Comparison of ENCODE assay signal across 9 mouse cellular contexts in genomic region chr4:41707011-41707535, GRCm38 (mm10). TPM values are rescaled to one million over a fixed set of nuclear protein-coding genes. Genes with fewer than 3 reads are reported as not detected.
DNase-seq lines count a peak whose midpoint lies in the region; ATAC-seq and TF ChIP-seq lines count a peak whose summit lies in the region.
"Had no signal": no experiment of that assay in that cellular context is flagged by ENCODE, and none has a peak within 500 bp of the region (broad histone marks: within the 10 kb centered on the region; RNA-seq: fewer than 3 reads in every experiment).

No protein-coding gene starts in this region.

- no peaks in the 10 kb centered on the region for H3K27me3 ChIP-seq in hindbrain, embryonic 16.5 days (replicated peaks; ENCODE audit: control insufficient read depth, insufficient read depth, low read length)
- no peaks in the 10 kb centered on the region; the same call in 1 of the 2 replicates for H3K27me3 ChIP-seq in small intestine, adult 2 months (ENCODE audit: control insufficient read depth, insufficient read depth, low read length)

- peak; percentile 72 for ATAC-seq in frontal cortex, adult (ENCODE audit: low TSS enrichment)
- peak; percentile 74 for ATAC-seq in hindbrain, embryonic 16.5 days
- ATAC-seq in megakaryocyte-erythroid progenitor cell, adult 5-6 weeks (replicated peaks; ENCODE audit: low FRiP score, low TSS enrichment, poor library complexity, severe bottlenecking), result peak; percentile 92

- H3K9me3 ChIP-seq in hindbrain, embryonic 16.5 days (ENCODE audit: control insufficient read depth, low read length), result no peaks in the 10 kb centered on the region

- 0 out of 2 replicates have a peak overlapping the region, but pooled peaks have one; percentile 42 for H3K27ac ChIP-seq in hindbrain, embryonic 16.5 days (ENCODE audit: low read depth, low read length)
- H3K27ac ChIP-seq in small intestine, adult 2 months (ENCODE audit: insufficient read depth, low read depth, low read length), result no peak overlapping the region

- H3K4me2 ChIP-seq in hindbrain, embryonic 16.5 days (ENCODE audit: low read length), result peak overlapping the region; percentile 18

- no peak for TF ChIP-seq POLR2A in small intestine, adult 2 months (IDR thresholded peaks at IDR 0.05; ENCODE audit: low read depth, low read length)

- TF ChIP-seq CTCF in small intestine, adult 2 months (IDR thresholded peaks at IDR 0.05; ENCODE audit: extremely low read depth, insufficient read length, insufficient replicate concordance, low read depth, low read length), result peak; percentile 52

- WGBS in hindbrain, embryonic 16.5 days, result 1% methylated on average over 13 of the region's 13 CpGs
- WGBS in small intestine, adult 2 months, result 7% methylated on average over 13 of the region's 13 CpGs

- peak overlapping the region; percentile 29; the same call in 1 of the 2 replicates for H3K9ac ChIP-seq in hindbrain, embryonic 16.5 days (ENCODE audit: low read depth, low read length)

- no peak overlapping the region for H3K4me3 ChIP-seq in hindbrain, embryonic 16.5 days (ENCODE audit: low read length)
- no peak overlapping the region for H3K4me3 ChIP-seq in small intestine, adult 2 months (ENCODE audit: low read depth, low read length)

- peak; percentile 60 for DNase-seq in ovary, postnatal 36 days (ENCODE audit: low spot score)
- no peak for DNase-seq in ovary, postnatal 10 days (ENCODE audit: low spot score)
- peak; percentile 86 for DNase-seq in cerebellum, adult 9-10 months
- DNase-seq in left cerebral cortex, postnatal 14 days (ENCODE audit: low spot score in 2 of 2), result peak; percentile 77 to 95

- intact Hi-C loops in left cerebral cortex, postnatal 14 days (cut with DNase I), result loop anchor here (5.0 kb wide), 1 partner anchor 90 kb away; no protein-coding TSS in a partner anchor

- H3K4me1 ChIP-seq in hindbrain, embryonic 16.5 days (ENCODE audit: control insufficient read depth, insufficient read depth, low read depth, low read length), result peaks cover 32% of the 10 kb centered on the region
- peaks cover under 1% of the 10 kb centered on the region; the same call in 1 of the 2 replicates for H3K4me1 ChIP-seq in small intestine, adult 2 months (ENCODE audit: control insufficient read depth, insufficient read depth, insufficient read length, low read length)

- no peaks in the 10 kb centered on the region; the same call in 1 of the 2 replicates for H3K36me3 ChIP-seq in hindbrain, embryonic 16.5 days (ENCODE audit: control insufficient read depth, insufficient read depth, low read length)
- no peaks in the 10 kb centered on the region for H3K36me3 ChIP-seq in small intestine, adult 2 months (ENCODE audit: control insufficient read depth, insufficient read depth, low read length)

RNA-seq across cellular contexts. Expression of gene Rpp25l, which starts 6.3 kb away (rescaled TPM):
- polyA plus RNA-seq in hindbrain, embryonic 16.5 days (2015; fragmentation: Nextera tagmentation; extraction: Ambion mirVana), result 63.6 and 65.2 TPM in 2 replicates
- 10 to 100 TPM; 30.8 to 31.0 TPM for total RNA-seq in left cerebral cortex, postnatal 14 days (2021)
- total RNA-seq in megakaryocyte-erythroid progenitor cell, adult 5-6 weeks (2014; fragmentation: Nextera tagmentation), result 37.5 and 44.7 TPM in 2 replicates
- total RNA-seq in megakaryocyte-erythroid progenitor cell, adult 5-6 weeks (2017), result 33.5 and 38.9 TPM in 2 replicates
- 25.4 and 48.7 TPM in 2 replicates for polyA plus RNA-seq in small intestine, adult 2 months (2012; rRNA removed)

RNA-seq across cellular contexts. Expression of gene Il11ra1, which starts 7.3 kb away (rescaled TPM):
- 46.4 and 46.6 TPM in 2 replicates for polyA plus RNA-seq in hindbrain, embryonic 16.5 days (2015; fragmentation: Nextera tagmentation; extraction: Ambion mirVana)
- 10 to 100 TPM; 28.9 to 32.8 TPM for total RNA-seq in left cerebral cortex, postnatal 14 days (2021)
- total RNA-seq in megakaryocyte-erythroid progenitor cell, adult 5-6 weeks (2014; fragmentation: Nextera tagmentation), result 21.5 and 39.9 TPM in 2 replicates
- total RNA-seq in megakaryocyte-erythroid progenitor cell, adult 5-6 weeks (2017), result 36.0 and 45.3 TPM in 2 replicates
- 24.8 and 28.6 TPM in 2 replicates for polyA plus RNA-seq in small intestine, adult 2 months (2012; rRNA removed)

RNA-seq across cellular contexts. Expression of gene Cntfr, which starts 10.2 kb away (rescaled TPM):
- polyA plus RNA-seq in hindbrain, embryonic 16.5 days (2015; fragmentation: Nextera tagmentation; extraction: Ambion mirVana), result 22.5 and 29.5 TPM in 2 replicates
- 100 to 1,000 TPM in 1 of 2 experiments, 10 to 100 TPM in 1; 98.6 to 102 TPM for total RNA-seq in left cerebral cortex, postnatal 14 days (2021)
- total RNA-seq in megakaryocyte-erythroid progenitor cell, adult 5-6 weeks (2014; fragmentation: Nextera tagmentation), result not detected in 2 replicates
- total RNA-seq in megakaryocyte-erythroid progenitor cell, adult 5-6 weeks (2017), result not detected in 2 replicates
- 1.7 and 2.0 TPM in 2 replicates for polyA plus RNA-seq in small intestine, adult 2 months (2012; rRNA removed)

RNA-seq across cellular contexts. Expression of gene Dctn3, which starts 15.9 kb away (rescaled TPM):
- polyA plus RNA-seq in hindbrain, embryonic 16.5 days (2015; fragmentation: Nextera tagmentation; extraction: Ambion mirVana), result 309 and 323 TPM in 2 replicates
- 100 to 1,000 TPM; 201 to 217 TPM for total RNA-seq in left cerebral cortex, postnatal 14 days (2021)
- 63.4 and 81.2 TPM in 2 replicates for total RNA-seq in megakaryocyte-erythroid progenitor cell, adult 5-6 weeks (2014; fragmentation: Nextera tagmentation)
- 50.6 and 80.7 TPM in 2 replicates for total RNA-seq in megakaryocyte-erythroid progenitor cell, adult 5-6 weeks (2017)
- polyA plus RNA-seq in small intestine, adult 2 months (2012; rRNA removed), result 35.0 and 69.5 TPM in 2 replicates

RNA-seq across cellular contexts. Expression of gene Arid3c, which starts 23.9 kb away (rescaled TPM):
- polyA plus RNA-seq in hindbrain, embryonic 16.5 days (2015; fragmentation: Nextera tagmentation; extraction: Ambion mirVana), result 0.76 and 0.84 TPM in 2 replicates
- under 1 TPM; 0.38 to 0.48 TPM for total RNA-seq in left cerebral cortex, postnatal 14 days (2021)
- total RNA-seq in megakaryocyte-erythroid progenitor cell, adult 5-6 weeks (2014; fragmentation: Nextera tagmentation), result not detected in 2 replicates
- not detected in 2 replicates for total RNA-seq in megakaryocyte-erythroid progenitor cell, adult 5-6 weeks (2017)
- polyA plus RNA-seq in small intestine, adult 2 months (2012; rRNA removed), result 0.09 TPM in 1 of 2 replicates, not detected in the other
- total RNA-seq: adrenal gland, postnatal 4 days had no signal

Comparison
In these comparisons a context has a peak if more than half of its experiments do, and no peak if none do; other contexts are left out.
1. RNA of gene Cntfr, which starts 10.2 kb away (total RNA-seq): 98.6 to 102 TPM in left cerebral cortex, postnatal 14 days; not detected in megakaryocyte-erythroid progenitor cell, adult 5-6 weeks; every median in the first group is over 10 times any median in the second.
2. Peak in every context shown above with its lines, with median percentiles within 50 percentile points of each other: ATAC-seq.